In genomic region chr6:38876071-38876911, GRCm38 (mm10) we compare ENCODE assay signal across 8 mouse cellular contexts. TPM values are rescaled to one million over a fixed set of nuclear protein-coding genes. Genes with fewer than 3 reads are reported as not detected.
DNase-seq lines count a peak whose midpoint lies in the region; ATAC-seq lines count a peak whose summit lies in the region.

Gene Hipk2 (minus strand): TSS chr6:38876165.

- DNase-seq in adrenal gland, adult 2 months: peak; percentile 93
- DNase-seq in embryo, embryonic 10.5 days (ENCODE audit: low spot score): peak; percentile 92
- peak; percentile 89 for DNase-seq in gastrocnemius, postnatal 14 days
- peak; percentile 86 for DNase-seq in induced T-regulatory cell, adult 2 months (ENCODE audit: low read depth)
- DNase-seq in left cerebral cortex, postnatal 10 days (ENCODE audit: extremely low spot score in 1 of 2, low spot score in 2 of 2): peak; percentile 48 to 92
- peak; percentile 77 for DNase-seq in right cerebral cortex, postnatal 14 days
- peak; percentile 75 to 79 for DNase-seq in urinary bladder, postnatal 36 days (ENCODE audit: low spot score in 2 of 2)

- intact Hi-C loops in gastrocnemius, postnatal 14 days (cut with DNase I; ENCODE audit: low total_unique reads): no loop called here
- intact Hi-C loops in left cerebral cortex, postnatal 10 days (cut with DNase I): loop anchor here (5.0 to 10.0 kb wide), 2 partner anchors 36 to 111 kb away; no protein-coding TSS in a partner anchor

- peak; percentile 91 for ATAC-seq in megakaryocyte progenitor cell, adult 5-6 weeks (replicated peaks; ENCODE audit: poor library complexity)

RNA-seq across cellular contexts. Expression of gene Hipk2, which starts in this region (rescaled TPM):
- 100 to 1,000 TPM in 1 of 2 experiments, 10 to 100 TPM in 1; 98.6 to 163 TPM for total RNA-seq in adrenal gland, adult 2 months (2021)
- polyA plus RNA-seq in adrenal gland, adult 2 months (2012; rRNA removed): 85.1 and 97.1 TPM in 2 replicates
- 10 to 100 TPM; 45.8 to 49.0 TPM for total RNA-seq in gastrocnemius, postnatal 14 days (2021)
- total RNA-seq in left cerebral cortex, postnatal 10 days (2021): 10 to 100 TPM; 44.6 to 45.9 TPM
- 58.0 and 60.1 TPM in 2 replicates for total RNA-seq in megakaryocyte progenitor cell, adult 5-6 weeks (2015)
- 9.0 and 12.6 TPM in 2 replicates for total RNA-seq in megakaryocyte progenitor cell, adult 5-6 weeks (2017)

Comparison
In these comparisons a context has a peak if more than half of its experiments do, and no peak if none do; other contexts are left out.
1. Peak in every context shown above with its lines: DNase-seq and ATAC-seq.